Mouse (Mus musculus): ENCODE measurements around the gene Fscn2. TPM values are rescaled to one million over a fixed set of nuclear protein-coding genes. Genes with fewer than 3 reads are reported as not detected.

The Fscn2 gene
- polyA plus RNA-seq, 1 experiment from 2014 or later = 1.1 TPM

GRCm38 (mm10) chr11:120378031-120378610 lies 16.8 kb downstream of the Fscn2 start:
- ATAC-seq (ENCODE audit: low read depth) (no peak; the same call in none of the 2 replicates), DNase-seq (ENCODE audit: low spot score) (no peak)
- Histone ChIP-seq H3K4me2 (ENCODE audit: low read depth, low read length) (peak overlapping the region; percentile 96), H3K4me1 (ENCODE audit: control insufficient read depth, insufficient read depth, low read length) (peaks cover 16% of the 10 kb centered on the region; the same call in 1 of the 2 replicates), H3K9ac (ENCODE audit: low read depth, low read length) (peak overlapping the region; percentile 84), H3K4me3 (ENCODE audit: low read depth, low read length) (peak overlapping the region; percentile 84), H3K9me3 (ENCODE audit: control insufficient read depth, low read length) (no peaks in the 10 kb centered on the region), H3K36me3 (ENCODE audit: control insufficient read depth, insufficient read depth, low read length) (peaks cover 73% of the 10 kb centered on the region), H3K27me3 (replicated peaks; ENCODE audit: control insufficient read depth, insufficient read depth, low read length) (no peaks in the 10 kb centered on the region), H3K27ac (replicated peaks; ENCODE audit: low read depth, low read length) (peak overlapping the region; percentile 48; the same call in 1 of the 2 replicates)
- 5% methylated on average over 25 of the region's 40 CpGs for WGBS

GRCm38 (mm10) chr11:120378611-120379540 lies 17.5 kb downstream of the Fscn2 start, which contains the start of gene Faap100:
Gene Faap100, minus strand, starts transcription at chr11:120378764.
- peak within 1 kb of the TSS; percentile 84 for H3K4me3 ChIP-seq (ENCODE audit: low read depth, low read length)
- peak within 1 kb of the TSS; percentile 96 for H3K4me2 ChIP-seq (ENCODE audit: low read depth, low read length)
- 9% methylated on average over 29 of the region's 54 CpGs for WGBS
- DNase-seq (ENCODE audit: low spot score) = peak; percentile 97
- H3K9me3 ChIP-seq (ENCODE audit: control insufficient read depth, low read length) = no peaks in the 10 kb centered on the region
- peaks cover 73% of the 10 kb centered on the region for H3K36me3 ChIP-seq (ENCODE audit: control insufficient read depth, insufficient read depth, low read length)
- H3K4me1 ChIP-seq (ENCODE audit: control insufficient read depth, insufficient read depth, low read length) = peaks cover 16% of the 10 kb centered on the region; the same call in 1 of the 2 replicates
- H3K27me3 ChIP-seq (replicated peaks; ENCODE audit: control insufficient read depth, insufficient read depth, low read length) = no peaks in the 10 kb centered on the region
- ATAC-seq (ENCODE audit: low read depth) = peak; percentile 89
- peak within 1 kb of the TSS; percentile 73 for H3K27ac ChIP-seq (replicated peaks; ENCODE audit: low read depth, low read length)
- H3K9ac ChIP-seq (ENCODE audit: low read depth, low read length) = peak within 1 kb of the TSS; percentile 84

GRCm38 (mm10) chr11:120380271-120380670 lies 18.9 kb downstream of the Fscn2 start:
- DNase-seq (ENCODE audit: low spot score) (no peak), ATAC-seq (ENCODE audit: low read depth) (no peak)
- Histone ChIP-seq H3K9me3 (ENCODE audit: control insufficient read depth, low read length) (no peaks in the 10 kb centered on the region), H3K36me3 (ENCODE audit: control insufficient read depth, insufficient read depth, low read length) (peaks cover 73% of the 10 kb centered on the region), H3K9ac (ENCODE audit: low read depth, low read length) (no peak overlapping the region), H3K4me3 (ENCODE audit: low read depth, low read length) (no peak overlapping the region), H3K27me3 (replicated peaks; ENCODE audit: control insufficient read depth, insufficient read depth, low read length) (no peaks in the 10 kb centered on the region), H3K4me2 (ENCODE audit: low read depth, low read length) (no peak overlapping the region), H3K27ac (replicated peaks; ENCODE audit: low read depth, low read length) (no peak overlapping the region), H3K4me1 (ENCODE audit: control insufficient read depth, insufficient read depth, low read length) (peaks cover 16% of the 10 kb centered on the region; the same call in 1 of the 2 replicates)
- WGBS = 92% methylated on average over 3 of the region's 3 CpGs

GRCm38 (mm10) chr11:120381157-120381556 lies 19.8 kb downstream of the Fscn2 start:
- H3K4me3 ChIP-seq (ENCODE audit: low read depth, low read length) = no peak overlapping the region
- peaks cover 73% of the 10 kb centered on the region for H3K36me3 ChIP-seq (ENCODE audit: control insufficient read depth, insufficient read depth, low read length)
- no peak overlapping the region for H3K4me2 ChIP-seq (ENCODE audit: low read depth, low read length)
- no peak overlapping the region; the same call in 1 of the 2 replicates for H3K27ac ChIP-seq (replicated peaks; ENCODE audit: low read depth, low read length)
- H3K9ac ChIP-seq (ENCODE audit: low read depth, low read length) = no peak overlapping the region
- DNase-seq (ENCODE audit: low spot score) = no peak
- 100% methylated on average over 4 of the region's 4 CpGs for WGBS
- no peaks in the 10 kb centered on the region for H3K27me3 ChIP-seq (replicated peaks; ENCODE audit: control insufficient read depth, insufficient read depth, low read length)
- no peaks in the 10 kb centered on the region for H3K9me3 ChIP-seq (ENCODE audit: control insufficient read depth, low read length)
- H3K4me1 ChIP-seq (ENCODE audit: control insufficient read depth, insufficient read depth, low read length) = peaks cover 16% of the 10 kb centered on the region; the same call in 1 of the 2 replicates
- ATAC-seq (ENCODE audit: low read depth) = no peak

- Histone ChIP-seq H3K36me3 (ENCODE audit: control insufficient read depth, insufficient read depth, low read length) (peaks cover 74% of the 10 kb centered on the region), H3K27me3 (replicated peaks; ENCODE audit: control insufficient read depth, insufficient read depth, low read length) (no peaks in the 10 kb centered on the region), H3K9me3 (ENCODE audit: control insufficient read depth, low read length) (no peaks in the 10 kb centered on the region), H3K27ac (replicated peaks; ENCODE audit: low read depth, low read length) (no peak overlapping the region), H3K4me3 (ENCODE audit: low read depth, low read length) (no peak overlapping the region), H3K4me2 (ENCODE audit: low read depth, low read length) (no peak overlapping the region), H3K4me1 (ENCODE audit: control insufficient read depth, insufficient read depth, low read length) (peaks cover 11% of the 10 kb centered on the region; the same call in 1 of the 2 replicates), H3K9ac (ENCODE audit: low read depth, low read length) (no peak overlapping the region)
- DNase-seq (ENCODE audit: low spot score) = no peak
- no peak for ATAC-seq (ENCODE audit: low read depth)
- WGBS = 95% methylated on average over 9 of the region's 9 CpGs
Measured at GRCm38 (mm10) chr11:120382509-120382908, 21.2 kb downstream of the Fscn2 start.

- H3K27ac ChIP-seq (replicated peaks; ENCODE audit: low read depth, low read length) = no peak overlapping the region
- no peak overlapping the region for H3K4me2 ChIP-seq (ENCODE audit: low read depth, low read length)
- ATAC-seq (ENCODE audit: low read depth) (no peak), DNase-seq (ENCODE audit: low spot score) (no peak)
- H3K36me3 ChIP-seq (ENCODE audit: control insufficient read depth, insufficient read depth, low read length) = peaks cover 74% of the 10 kb centered on the region
- no peaks in the 10 kb centered on the region for H3K9me3 ChIP-seq (ENCODE audit: control insufficient read depth, low read length)
- no peak overlapping the region for H3K9ac ChIP-seq (ENCODE audit: low read depth, low read length)
- H3K27me3 ChIP-seq (replicated peaks; ENCODE audit: control insufficient read depth, insufficient read depth, low read length) = no peaks in the 10 kb centered on the region
- H3K4me3 ChIP-seq (ENCODE audit: low read depth, low read length) = no peak overlapping the region
- 93% methylated on average over 6 of the region's 6 CpGs for WGBS
- H3K4me1 ChIP-seq (ENCODE audit: control insufficient read depth, insufficient read depth, low read length) = no peaks in the 10 kb centered on the region
Measured at GRCm38 (mm10) chr11:120386632-120387031, 25.3 kb downstream of the Fscn2 start.

- H3K4me1 ChIP-seq (ENCODE audit: control insufficient read depth, insufficient read depth, low read length) = no peaks in the 10 kb centered on the region
- no peak overlapping the region for H3K4me3 ChIP-seq (ENCODE audit: low read depth, low read length)
- no peaks in the 10 kb centered on the region for H3K27me3 ChIP-seq (replicated peaks; ENCODE audit: control insufficient read depth, insufficient read depth, low read length)
- WGBS = 81% methylated on average over 2 of the region's 2 CpGs
- H3K4me2 ChIP-seq (ENCODE audit: low read depth, low read length) = no peak overlapping the region
- no peak for DNase-seq (ENCODE audit: low spot score)
- H3K9ac ChIP-seq (ENCODE audit: low read depth, low read length) = no peak overlapping the region
- H3K9me3 ChIP-seq (ENCODE audit: control insufficient read depth, low read length) = no peaks in the 10 kb centered on the region
- H3K27ac ChIP-seq (replicated peaks; ENCODE audit: low read depth, low read length) = no peak overlapping the region
- no peak for ATAC-seq (ENCODE audit: low read depth)
- H3K36me3 ChIP-seq (ENCODE audit: control insufficient read depth, insufficient read depth, low read length) = peaks cover 74% of the 10 kb centered on the region
Measured at GRCm38 (mm10) chr11:120387157-120387556, 25.8 kb downstream of the Fscn2 start.

GRCm38 (mm10) chr11:120388580-120388979 lies 27.2 kb downstream of the Fscn2 start:
- H3K4me3 ChIP-seq (ENCODE audit: low read depth, low read length) = no peak overlapping the region
- ATAC-seq (ENCODE audit: low read depth) = no peak

More at GRCm38 (mm10) chr11:120388580-120388979, 27.2 kb downstream of the Fscn2 start:
- no peak overlapping the region for H3K9ac ChIP-seq (ENCODE audit: low read depth, low read length)
- H3K4me2 ChIP-seq (ENCODE audit: low read depth, low read length) = no peak overlapping the region
- 93% methylated on average over 9 of the region's 9 CpGs for WGBS
- no peak for DNase-seq (ENCODE audit: low spot score)
- H3K4me1 ChIP-seq (ENCODE audit: control insufficient read depth, insufficient read depth, low read length) = no peaks in the 10 kb centered on the region
- no peak overlapping the region for H3K27ac ChIP-seq (replicated peaks; ENCODE audit: low read depth, low read length)
- H3K27me3 ChIP-seq (replicated peaks; ENCODE audit: control insufficient read depth, insufficient read depth, low read length) = no peaks in the 10 kb centered on the region
- H3K9me3 ChIP-seq (ENCODE audit: control insufficient read depth, low read length) = no peaks in the 10 kb centered on the region
- peaks cover 74% of the 10 kb centered on the region for H3K36me3 ChIP-seq (ENCODE audit: control insufficient read depth, insufficient read depth, low read length)
